Mouse (Mus musculus) lung, adult 2 months (tissue): Measurements from ENCODE around the gene Lrrc61. TPM values are rescaled to one million over a fixed set of nuclear protein-coding genes. Genes with fewer than 3 reads are reported as not detected.

Source experiments
- DNase-seq: peaks from one replicate; pipeline ENCODE4 v3.0.0; 2022
- H3K4me1 ChIP-seq: fragments of 200-500 bp; 2 replicates; pipeline ENCODE4 v1.6.1; 2011; ENCODE audit warnings: low read length; ENCODE audit not compliant: control insufficient read depth, insufficient read depth
- H3K4me3 ChIP-seq: fragments of 200-500 bp; replicated peaks from 2 replicates; pipeline ENCODE3; 2011; ENCODE audit warnings: low read depth, mild to moderate bottlenecking, control low read depth, low read length; ENCODE audit errors: extremely low read depth
- CTCF ChIP-seq: fragments of 200-500 bp; IDR thresholded peaks from 2 replicates; pipeline ENCODE4 v1.5.1; 2011; ENCODE audit warnings: mild to moderate bottlenecking, low read length, control low read depth; ENCODE audit not compliant: insufficient read depth
- POLR2A ChIP-seq: fragments of 200-500 bp; IDR thresholded peaks from 2 replicates; pipeline ENCODE4 v1.6.1; 2011; ENCODE audit warnings: low read depth, mild to moderate bottlenecking, control low read depth, low read length, borderline replicate concordance; ENCODE audit errors: extremely low read depth
- WGBS: fragments of 180-500 bp; shearing (Covaris S2); methylation state at CpG from one replicate; pipeline ENCODE4 v1.1.7; 2018; 5-methylcytosine and 5-hydroxymethylcytosine counted together
- polyA plus RNA-seq: library from polyadenylated mRNA; depleted of rRNA; stranded (reverse); fragments of >200 nt; gene quantifications from 2 replicates; pipeline ENCODE4 v1.2.3, GENCODE M21; 2012

Gene Lrrc61
- polyA plus RNA-seq, 1 experiment, result 16.8 TPM

- Histone ChIP-seq H3K4me1 (peaks cover 2% of the 10 kb centered on the region; the same call in 1 of the 2 replicates), H3K4me3 (no peak overlapping the region)
- 36% methylated on average over 21 of the region's 21 CpGs for WGBS
- peak; percentile 20 for DNase-seq
- peak; percentile 24; the same call in 1 of the 2 replicates for TF ChIP-seq POLR2A
- TF ChIP-seq CTCF, result no peak
These were observed 13.7 kb downstream of the Lrrc61 start for GRCm38 (mm10) chr6:48568036-48568984.

DNA sequence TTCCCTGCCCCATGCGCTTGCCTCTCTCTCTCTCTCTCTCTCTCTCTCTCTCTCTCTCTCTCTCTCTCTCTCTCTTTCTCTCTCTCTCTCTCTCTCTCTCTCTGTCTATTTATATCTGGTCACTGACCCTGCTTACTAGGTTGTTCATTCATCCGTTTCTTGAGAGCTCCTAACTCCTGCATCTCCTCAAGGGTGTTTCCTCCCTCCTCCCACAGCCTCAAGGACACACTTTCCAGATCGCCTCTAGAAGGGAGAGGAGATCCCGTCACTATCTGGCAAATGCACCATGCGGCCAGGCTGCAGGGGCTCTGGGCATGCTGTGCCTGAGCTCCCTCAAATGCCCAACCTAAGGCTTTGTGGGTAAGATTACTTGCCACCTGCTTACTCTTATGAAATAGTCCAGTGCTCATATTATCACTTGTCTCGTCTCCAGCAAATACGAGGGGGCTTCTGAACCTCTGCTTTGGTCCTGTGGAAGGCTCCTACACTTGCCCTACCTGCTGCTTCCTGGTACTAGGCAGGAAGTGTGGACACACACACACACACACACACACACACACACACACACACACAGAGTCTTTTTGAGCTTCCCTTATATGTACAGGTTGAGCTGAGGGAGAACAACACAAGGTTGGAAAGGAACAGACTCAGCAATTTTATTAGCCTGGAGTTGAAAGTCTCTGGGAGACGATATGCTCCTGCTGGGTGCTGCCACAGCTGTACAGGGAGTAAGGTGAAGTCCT is 14.6 kb downstream of the Lrrc61 start:
- H3K4me3 ChIP-seq, result no peak overlapping the region
- DNase-seq, result no peak
- peaks cover 2% of the 10 kb centered on the region; the same call in 1 of the 2 replicates for H3K4me1 ChIP-seq
- 53% methylated on average over 8 of the region's 8 CpGs for WGBS
- no peak for TF ChIP-seq CTCF

DNA sequence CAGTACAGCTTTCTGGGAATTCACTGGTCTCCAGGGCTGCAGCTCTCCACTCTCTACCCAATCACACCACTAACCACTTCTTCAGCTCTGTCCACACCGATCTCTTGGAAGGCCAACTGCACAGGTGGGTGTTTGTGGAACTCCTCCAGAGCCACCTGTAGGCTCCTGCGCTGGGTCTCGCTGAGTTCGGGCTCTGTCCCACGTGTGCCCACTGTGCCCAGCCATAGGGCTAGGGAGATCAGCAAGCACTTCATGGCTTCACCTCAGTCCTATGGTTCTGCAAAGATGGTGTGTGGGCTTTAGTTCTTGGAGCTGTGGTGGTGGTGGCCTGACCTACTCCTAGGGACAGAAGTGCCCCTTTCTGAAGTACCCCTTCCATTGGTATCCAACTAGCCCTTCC is 17.4 kb downstream of the Lrrc61 start:
- H3K4me1 ChIP-seq, result peaks cover 2% of the 10 kb centered on the region; the same call in 1 of the 2 replicates
- peak overlapping the region; percentile 53 for H3K4me3 ChIP-seq
- TF ChIP-seq CTCF (no peak), POLR2A (no peak)
- DNase-seq, result no peak
- WGBS, result 77% methylated on average over 5 of the region's 5 CpGs

- Histone ChIP-seq H3K4me3 (peak within 1 kb of the TSS; percentile 53), H3K4me1 (peaks cover 2% of the 10 kb centered on the region; the same call in 1 of the 2 replicates)
- WGBS, result 31% methylated on average over 6 of the region's 6 CpGs
- TF ChIP-seq CTCF, result no peak
- peak; percentile 3; the same call in 1 of the 2 replicates for TF ChIP-seq POLR2A
- DNase-seq, result no peak
These were observed 18.0 kb downstream of the Lrrc61 start, which contains the start of gene Rarres2 for GRCm38 (mm10) chr6:48572572-48573061. Gene Rarres2, minus strand, starts transcription at chr6:48572789.

GRCm38 (mm10) chr6:48573280-48573679 is 18.7 kb downstream of the Lrrc61 start:
- WGBS, result 36% methylated on average over 10 of the region's 10 CpGs

GRCm38 (mm10) chr6:48573981-48574380 is 19.4 kb downstream of the Lrrc61 start:
- DNase-seq, result no peak
- Histone ChIP-seq H3K4me1 (no peaks in the 10 kb centered on the region), H3K4me3 (no peak overlapping the region)
- WGBS, result 69% methylated on average over 3 of the region's 3 CpGs
- TF ChIP-seq CTCF, result no peak
- TF ChIP-seq POLR2A, result no peak

More at GRCm38 (mm10) chr6:48573280-48573679, 18.7 kb downstream of the Lrrc61 start:
- TF ChIP-seq POLR2A, result no peak
- no peak for TF ChIP-seq CTCF
- Histone ChIP-seq H3K4me3 (no peak overlapping the region), H3K4me1 (peaks cover 2% of the 10 kb centered on the region; the same call in 1 of the 2 replicates)
- no peak for DNase-seq

GRCm38 (mm10) chr6:48578736-48579135 is 24.1 kb downstream of the Lrrc61 start:
- TF ChIP-seq CTCF, result no peak
- no peak for TF ChIP-seq POLR2A

GRCm38 (mm10) chr6:48579215-48579648 is 24.6 kb downstream of the Lrrc61 start:
- TF ChIP-seq CTCF (no peak), POLR2A (no peak)
- DNase-seq, result no peak
- Histone ChIP-seq H3K4me1 (no peaks in the 10 kb centered on the region), H3K4me3 (no peak overlapping the region)
- WGBS, result 12% methylated on average over 5 of the region's 5 CpGs

More at GRCm38 (mm10) chr6:48578736-48579135, 24.1 kb downstream of the Lrrc61 start:
- H3K4me3 ChIP-seq, result no peak overlapping the region
- 27% methylated on average over 5 of the region's 5 CpGs for WGBS
- no peaks in the 10 kb centered on the region for H3K4me1 ChIP-seq
- no peak for DNase-seq

DNA sequence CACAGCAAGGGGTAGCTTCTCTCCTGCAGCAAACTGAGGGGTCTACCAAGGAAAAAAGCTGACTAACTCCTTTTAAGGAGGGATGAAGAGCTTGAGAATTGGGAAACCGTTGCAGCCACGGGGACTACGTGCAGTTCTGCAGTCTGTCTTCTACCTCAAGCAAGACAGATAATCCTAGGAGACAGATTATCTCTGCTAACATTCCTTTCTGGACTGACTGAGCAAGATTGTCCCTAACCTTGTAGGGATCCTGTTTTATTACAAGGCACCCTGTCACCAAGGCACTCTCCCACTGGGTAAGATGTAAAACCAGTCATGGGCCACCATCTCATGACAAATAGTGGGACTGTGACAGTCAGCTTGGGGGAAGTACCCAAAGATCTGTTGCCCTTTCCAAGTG is 26.7 kb downstream of the Lrrc61 start:
- DNase-seq, result no peak
- H3K4me3 ChIP-seq, result no peak overlapping the region
- 41% methylated on average over 3 of the region's 3 CpGs for WGBS
- TF ChIP-seq POLR2A, result no peak
- TF ChIP-seq CTCF, result no peak
- H3K4me1 ChIP-seq, result no peaks in the 10 kb centered on the region
